Mouse (Mus musculus) thymus, adult 2 months (tissue): ENCODE measurements around the gene Pdzd4.

Source experiments
- CTCF ChIP-seq: fragments of 200-500 bp; IDR thresholded peaks from 2 replicates; pipeline ENCODE4 v1.5.1; 2012; ENCODE audit warnings: mild to moderate bottlenecking, control low read depth, low read length, moderate library complexity, borderline replicate concordance; ENCODE audit not compliant: control insufficient read depth, poor library complexity, insufficient read depth; ENCODE audit errors: extremely low read depth
- POLR2A ChIP-seq: fragments of 200-500 bp; IDR thresholded peaks from 2 replicates; pipeline ENCODE4 v1.6.1; 2012; ENCODE audit warnings: mild to moderate bottlenecking, low read length, control low read depth, moderate library complexity; ENCODE audit not compliant: control insufficient read depth, poor library complexity, insufficient read depth; ENCODE audit errors: extremely low read depth

DNA sequence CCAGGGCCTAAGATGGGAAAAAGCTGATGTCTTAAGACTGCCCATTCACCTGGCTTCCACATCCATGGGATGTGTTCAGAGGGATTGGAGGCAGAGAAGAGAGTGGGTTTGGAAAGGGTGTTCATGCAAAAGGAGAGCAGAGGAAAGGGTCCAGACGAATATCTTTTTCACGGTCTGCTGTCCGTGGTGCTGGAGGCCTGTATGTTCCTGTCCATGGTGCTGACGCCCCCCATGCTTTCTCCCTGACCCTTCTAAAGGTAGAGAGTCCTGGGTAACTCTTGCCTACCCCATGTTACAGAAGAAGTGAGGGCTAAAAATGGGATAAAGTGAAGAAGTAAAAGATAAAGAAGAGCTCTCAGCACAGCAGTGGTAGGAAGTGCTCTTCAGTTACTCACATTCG lies 44.6 kb upstream of the Pdzd4 start:
- TF ChIP-seq CTCF, result no peak
- TF ChIP-seq POLR2A, result no peak
